Mouse (Mus musculus): ENCODE results near the gene Tub.

Tub gene

GRCm38 (mm10) chr7:108950312-108950761 is at the start of gene Tub:
Gene Tub (plus strand): TSS chr7:108950338.
- no peak for DNase-seq

GRCm38 (mm10) chr7:108903969-108904368 is 46.2 kb upstream of the Tub start:
- no peak for DNase-seq

- DNase-seq, result no peak
Measured at GRCm38 (mm10) chr7:108927043-108927442, 23.1 kb upstream of the Tub start.

- no peak for DNase-seq
Measured at GRCm38 (mm10) chr7:108928280-108929188, 21.6 kb upstream of the Tub start.

DNA sequence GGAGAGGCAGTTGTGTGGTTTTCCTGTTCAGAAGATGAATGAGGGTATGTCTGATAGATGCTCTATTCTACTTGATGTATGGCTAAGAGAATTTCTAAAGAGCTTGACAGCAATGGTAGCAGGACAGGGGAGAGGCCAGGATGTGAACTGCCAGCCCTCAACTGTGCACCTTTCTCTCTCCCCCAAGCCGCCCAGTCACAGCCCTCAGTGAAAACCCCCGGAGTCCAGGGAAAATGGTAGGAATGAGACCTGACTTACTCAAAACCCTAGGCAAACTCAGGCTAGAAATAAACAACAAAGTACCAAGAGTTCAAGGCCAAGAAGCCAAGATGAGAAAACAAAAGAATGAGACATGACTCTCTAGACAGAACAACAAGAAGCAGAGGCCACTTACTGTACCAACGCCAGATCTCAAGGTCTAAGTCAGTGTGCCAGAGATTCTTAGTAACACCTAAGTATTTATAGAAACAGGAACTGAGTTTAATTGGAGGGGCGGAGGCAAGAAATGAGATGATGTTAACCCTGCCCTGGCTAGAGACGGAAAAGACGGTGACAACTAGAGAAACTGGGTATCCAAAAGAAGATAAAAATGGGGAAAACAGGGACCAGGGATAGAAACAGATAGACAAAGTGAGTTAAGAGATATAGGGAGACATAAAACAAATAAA is 20.3 kb upstream of the Tub start, which contains the start of gene Nlrp10:
Gene Nlrp10, minus strand, starts transcription at position 453 of the 668 bp plus-strand sequence.
- DNase-seq, result no peak

DNA sequence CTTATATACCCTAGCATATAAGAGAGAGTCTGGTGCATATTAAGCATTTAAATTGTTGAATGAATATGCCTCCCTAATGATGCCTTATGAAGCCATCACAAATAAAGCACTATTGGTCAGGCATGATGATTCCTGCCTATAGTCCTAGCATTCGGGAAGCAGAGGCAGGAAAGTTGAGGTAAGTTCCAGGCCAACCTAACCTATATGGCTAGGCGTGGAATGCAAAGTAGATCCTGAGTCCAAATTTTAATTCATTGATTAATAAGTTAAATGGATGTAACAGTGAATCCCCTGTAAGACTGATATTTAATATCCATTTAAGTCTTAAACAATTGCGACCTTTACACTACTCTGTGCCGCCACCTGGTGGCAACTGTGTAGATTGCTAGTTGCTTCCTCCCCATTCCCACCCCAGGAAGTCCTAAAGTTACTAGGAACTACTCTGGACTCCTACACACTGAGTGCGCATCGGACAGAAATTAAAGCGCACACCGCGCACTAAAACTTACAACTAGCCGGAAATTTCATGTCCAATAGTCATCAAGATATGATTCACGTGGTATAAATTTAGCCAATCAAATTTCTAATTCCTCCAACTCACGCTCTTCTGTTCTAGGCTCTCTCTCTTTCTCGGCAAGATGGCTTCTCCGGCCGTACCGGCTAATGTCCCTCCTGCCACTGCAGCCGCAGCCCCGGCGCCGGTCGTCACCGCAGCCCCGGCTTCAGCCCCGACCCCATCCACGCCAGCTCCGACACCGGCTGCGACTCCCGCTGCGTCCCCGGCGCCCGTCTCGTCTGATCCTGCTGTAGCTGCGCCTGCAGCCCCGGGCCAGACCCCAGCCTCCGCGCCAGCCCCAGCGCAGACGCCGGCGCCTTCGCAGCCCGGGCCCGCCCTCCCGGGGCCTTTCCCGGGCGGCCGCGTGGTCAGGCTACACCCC is 16.1 kb upstream of the Tub start, which contains the start of gene Eif3f:
Gene Eif3f, plus strand, starts transcription at position 624 of the 938 bp plus-strand sequence.
- DNase-seq, result peak; percentile 97

GRCm38 (mm10) chr7:108934836-108935235 is 15.3 kb upstream of the Tub start:
- no peak for DNase-seq

DNA sequence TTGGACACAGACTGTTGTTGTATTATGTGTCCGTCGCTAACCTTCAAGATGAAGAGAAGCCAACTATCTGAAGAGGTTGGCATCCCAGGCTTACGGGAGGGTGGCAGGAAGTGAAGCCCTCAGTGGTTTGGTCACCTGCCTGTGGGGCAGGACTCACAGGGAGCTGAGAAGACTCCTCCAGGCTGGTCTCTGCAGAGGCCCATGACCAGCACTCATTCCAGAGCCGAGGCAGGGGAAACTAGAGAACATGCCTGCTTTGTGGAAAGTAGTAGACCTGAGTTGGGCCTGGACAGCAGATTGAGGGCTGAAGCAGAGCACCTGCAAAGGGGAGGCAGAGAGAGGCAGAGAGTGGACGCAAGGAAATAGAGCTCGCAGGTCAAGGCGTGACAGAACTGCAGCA is 14.7 kb upstream of the Tub start:
- DNase-seq, result no peak

DNA sequence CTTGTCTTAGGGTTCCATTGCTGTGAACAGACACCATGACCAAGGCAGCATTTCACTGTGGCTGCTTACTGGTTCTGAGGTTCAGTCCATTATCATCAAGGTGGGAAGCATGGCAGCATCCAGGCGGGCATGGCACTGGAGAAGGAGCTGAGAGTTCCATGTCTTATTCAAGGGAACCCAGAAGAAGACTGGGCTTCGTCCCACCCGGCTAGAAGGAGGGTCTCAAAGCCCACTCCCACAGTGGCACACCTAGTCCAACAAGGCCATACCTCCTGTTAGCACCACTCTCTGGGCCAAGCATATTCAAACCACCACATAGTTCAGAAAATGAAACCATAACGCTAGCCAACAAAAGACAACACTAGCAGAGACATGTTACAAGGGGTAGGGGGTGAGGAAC is 13.5 kb upstream of the Tub start:
- DNase-seq, result no peak

DNA sequence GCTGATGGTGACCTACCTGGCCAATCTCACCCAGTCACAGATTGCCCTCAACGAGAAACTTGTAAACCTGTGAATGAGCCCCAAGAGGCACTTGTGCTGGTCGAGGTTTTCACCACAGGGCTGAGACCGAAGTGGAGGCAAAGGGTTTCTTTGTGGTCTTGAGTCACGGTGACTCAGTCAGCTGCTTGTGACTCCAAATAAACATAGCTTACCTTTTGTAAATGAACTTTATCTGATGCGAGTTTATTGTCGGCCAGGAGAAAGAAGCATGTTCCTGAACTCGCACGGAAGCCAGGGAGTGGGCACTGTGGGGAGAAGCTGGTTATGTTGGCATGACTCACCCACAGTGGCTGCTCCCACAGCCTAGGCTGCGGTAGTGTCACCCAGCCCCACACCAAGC is 8.7 kb upstream of the Tub start:
- no peak for DNase-seq

DNA sequence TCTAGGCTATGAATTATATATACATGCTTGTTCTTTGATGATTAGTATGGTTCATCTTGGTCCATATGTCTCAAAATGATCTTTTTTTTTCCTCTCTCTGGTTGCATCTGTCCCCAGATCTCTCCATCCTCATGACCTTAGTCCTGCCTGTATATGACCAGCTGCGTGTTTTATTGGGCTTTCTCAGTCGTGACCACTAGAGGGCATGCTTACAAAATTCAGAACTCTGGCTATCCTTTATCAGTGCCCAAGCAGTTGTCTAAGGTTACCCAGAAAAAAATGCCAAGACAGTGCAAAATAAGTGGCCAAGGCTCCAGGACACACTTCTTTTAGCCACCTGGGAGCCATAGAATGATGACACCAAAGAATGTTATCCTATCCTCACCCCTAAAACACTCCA is 6.1 kb upstream of the Tub start:
- no peak for DNase-seq

DNA sequence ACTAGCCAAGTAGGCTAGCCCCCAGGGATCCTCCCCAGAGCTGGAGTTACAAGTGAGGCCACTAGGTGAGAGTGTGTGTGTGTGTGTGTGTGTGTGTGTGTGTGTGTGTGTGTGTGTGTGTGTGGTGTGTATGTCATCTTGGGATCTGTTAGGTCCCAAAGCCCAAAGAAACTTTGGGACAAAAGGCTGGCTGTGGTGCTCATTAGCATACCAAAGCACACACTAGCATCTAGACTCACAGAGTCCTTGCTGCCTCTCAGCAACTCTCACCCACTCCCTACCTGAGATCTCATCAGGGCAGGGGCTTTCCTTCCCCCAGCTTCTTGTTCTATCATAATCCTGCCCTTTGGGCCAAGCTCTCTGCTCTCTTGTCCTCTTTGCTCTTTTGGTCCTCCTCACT is 1.5 kb upstream of the Tub start:
- no peak for DNase-seq

DNA sequence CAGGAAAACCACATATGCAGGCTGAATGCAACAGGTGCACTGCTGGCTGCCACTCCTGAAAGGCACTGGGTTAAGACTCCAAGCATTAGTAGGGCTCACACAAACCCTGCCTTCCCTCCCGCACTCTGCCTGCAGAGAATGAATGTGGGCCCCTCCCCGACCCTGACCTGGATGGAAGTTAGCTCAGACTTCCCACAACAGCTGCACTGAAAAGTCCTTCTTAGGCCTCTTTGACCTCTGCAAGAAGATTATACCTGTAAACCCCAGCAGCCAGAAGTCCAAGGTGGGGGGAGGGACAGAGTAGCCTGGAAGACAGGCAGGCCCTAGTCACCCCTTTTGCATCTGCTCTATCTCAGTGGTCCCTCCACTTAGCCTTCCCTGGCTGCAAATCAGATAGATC is 837 bp upstream of the Tub start:
- no peak for DNase-seq

DNA sequence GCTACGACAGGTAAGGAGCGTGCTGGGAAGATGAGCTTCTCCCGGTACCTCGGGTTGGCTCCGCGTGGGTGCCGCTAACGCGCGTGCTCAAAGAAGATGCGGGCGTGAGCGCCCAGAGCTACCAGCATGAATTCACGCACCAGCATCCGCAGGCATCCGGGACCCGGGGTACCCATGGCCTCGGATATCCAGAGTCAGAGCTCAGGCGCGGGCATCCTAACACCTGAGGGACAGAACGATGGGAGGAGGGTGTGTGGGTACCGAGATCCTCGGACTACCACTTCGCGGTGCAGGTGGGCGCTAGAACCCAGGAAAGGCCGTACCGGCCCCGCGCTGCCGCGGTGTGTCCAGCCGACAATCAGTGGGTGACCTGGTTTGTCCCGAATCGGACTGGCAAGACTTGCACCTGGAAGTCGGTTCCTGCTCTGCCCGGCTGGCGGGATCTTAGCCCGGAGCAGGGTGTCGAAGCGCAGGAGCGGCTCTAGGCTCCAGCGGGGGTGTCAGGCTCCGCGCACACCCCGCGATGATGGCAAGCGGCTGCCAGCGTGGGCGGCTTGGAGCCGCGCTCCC is 709 bp downstream of the Tub start:
- no peak for DNase-seq

DNA sequence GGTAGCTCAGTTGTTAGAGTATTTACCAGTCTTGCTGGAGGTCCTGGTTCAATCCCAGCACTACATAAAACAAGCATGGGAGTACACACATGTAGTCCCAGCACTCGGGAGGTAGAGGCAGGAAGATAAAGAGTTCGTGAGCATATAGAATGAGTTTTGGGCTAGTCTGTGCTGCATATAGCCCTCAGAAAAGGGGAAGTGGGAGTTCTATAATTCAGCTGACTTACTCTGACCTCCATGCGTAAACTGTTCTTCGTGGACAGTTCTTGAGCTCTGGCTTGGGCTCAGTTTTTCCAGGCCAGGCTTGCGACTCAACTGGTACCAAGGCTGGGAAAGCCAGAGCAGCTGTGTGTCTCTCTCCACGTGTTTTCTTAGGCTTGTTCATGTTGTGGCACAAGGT is 2.7 kb downstream of the Tub start:
- DNase-seq, result no peak

DNA sequence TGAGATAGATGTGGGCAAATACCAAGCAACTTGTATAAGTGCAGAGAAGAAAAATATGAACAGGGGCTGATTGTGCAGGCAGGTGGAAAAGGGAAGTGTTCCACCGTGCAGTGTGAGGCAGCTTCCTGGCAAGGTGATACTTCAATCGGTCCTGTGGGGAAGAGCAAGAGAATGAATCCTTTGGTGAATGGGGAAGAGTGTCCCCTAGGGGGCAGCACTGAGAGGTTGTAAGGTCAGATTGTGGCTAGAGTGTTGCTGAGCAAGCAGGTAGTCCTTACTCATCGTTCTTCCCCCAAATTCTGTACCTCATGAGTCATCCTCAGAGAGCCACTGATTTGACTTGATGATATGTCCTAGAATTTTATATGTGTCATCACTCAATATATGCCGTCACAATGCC is 4.0 kb downstream of the Tub start:
- no peak for DNase-seq

- DNase-seq, result no peak
Measured at GRCm38 (mm10) chr7:108957734-108958133, 7.6 kb downstream of the Tub start.

GRCm38 (mm10) chr7:108965968-108966367 is 15.8 kb downstream of the Tub start:
- DNase-seq, result no peak

GRCm38 (mm10) chr7:108966742-108967362 is 16.7 kb downstream of the Tub start:
- peak; percentile 12 for DNase-seq

DNA sequence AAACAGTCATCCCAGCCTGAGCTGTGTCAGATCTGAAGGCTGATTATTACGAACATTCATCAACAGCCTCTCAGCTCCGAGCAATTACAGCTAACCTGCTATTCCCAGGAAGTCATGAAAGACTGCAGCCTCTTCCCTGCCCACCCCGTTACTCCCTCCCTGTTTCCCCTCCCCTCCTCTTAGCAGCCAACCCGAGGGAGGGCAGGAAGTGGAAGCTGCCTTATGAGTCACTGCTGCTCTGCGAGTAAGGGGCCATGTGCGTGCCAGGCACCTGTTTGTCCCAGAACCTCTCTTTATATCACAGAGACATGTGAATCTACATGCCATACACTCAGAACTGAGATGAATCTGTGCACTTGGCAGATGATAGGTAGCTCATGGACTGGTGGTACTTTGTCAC is 18.1 kb downstream of the Tub start:
- DNase-seq, result no peak

GRCm38 (mm10) chr7:108972273-108972672 is 22.1 kb downstream of the Tub start:
- no peak for DNase-seq
